Mouse (Mus musculus) forebrain, embryonic 11.5 days (tissue): ENCODE results near the gene C530025M09Rik. TPM values are rescaled to one million over a fixed set of nuclear protein-coding genes. Genes with fewer than 3 reads are reported as not detected.

ENCODE experiments used
- ATAC-seq: fragments of 200-750 bp; cut with Nextera tagmentation; replicated peaks from 2 replicates; pipeline ENCODE4 v1.8.0; 2017; ENCODE audit warnings: moderate TSS enrichment; ENCODE audit not compliant: low FRiP score
- DNase-seq: peaks from one replicate; pipeline ENCODE4 v3.0.0-alpha.2; 2017; ENCODE audit warnings: low spot score
- H3K27ac ChIP-seq: fragments of 300-500 bp; sonication (generic); 2 replicates; pipeline ENCODE4 v1.5.1; 2014; ENCODE audit warnings: low read depth, low read length
- H3K27me3 ChIP-seq: fragments of 300-500 bp; sonication (generic); 2 replicates; pipeline ENCODE4 v1.6.1; 2014; ENCODE audit warnings: mild to moderate bottlenecking, low read length, mixed read lengths; ENCODE audit not compliant: control insufficient read depth, insufficient read depth
- H3K36me3 ChIP-seq: fragments of 300-500 bp; sonication (generic); 2 replicates; pipeline ENCODE4 v1.6.1; 2014; ENCODE audit warnings: mild to moderate bottlenecking, low read length, moderate library complexity, mixed read lengths; ENCODE audit not compliant: control insufficient read depth, insufficient read depth
- H3K4me1 ChIP-seq: fragments of 300-500 bp; sonication (generic); replicated peaks from 2 replicates; pipeline ENCODE4 v1.6.1; 2014; ENCODE audit warnings: low read length, mixed read lengths; ENCODE audit not compliant: control insufficient read depth, insufficient read depth
- H3K4me2 ChIP-seq: fragments of 300-500 bp; sonication (generic); 2 replicates; pipeline ENCODE4 v1.6.1; 2014; ENCODE audit warnings: low read depth, mild to moderate bottlenecking, low read length, moderate library complexity, mixed read lengths; ENCODE audit not compliant: severe bottlenecking
- H3K4me3 ChIP-seq: fragments of 300-500 bp; sonication (generic); 2 replicates; pipeline ENCODE4 v1.5.1; 2014; ENCODE audit warnings: low read depth, low read length
- H3K9ac ChIP-seq: fragments of 300-500 bp; sonication (generic); 2 replicates; pipeline ENCODE4 v1.6.1; 2014; ENCODE audit warnings: low read length
- H3K9me3 ChIP-seq: fragments of 300-500 bp; sonication (generic); 2 replicates; pipeline ENCODE4 v1.6.1; 2016; ENCODE audit warnings: low read length, mixed read lengths; ENCODE audit not compliant: control insufficient read depth
- WGBS: fragments of 180-500 bp; shearing (Covaris S2); extraction: QIAGEN DNeasy Blood & Tissue Kit; methylation state at CpG from one replicate; pipeline ENCODE4 v1.1.7; 2014; 5-methylcytosine and 5-hydroxymethylcytosine counted together
- polyA plus RNA-seq: library from polyadenylated mRNA; unstranded; fragments of >200 nt; fragmentation: Nextera tagmentation; extraction: Ambion mirVana; gene quantifications from 2 replicates; pipeline ENCODE4 v1.2.1, GENCODE M21; 2014

C530025M09Rik gene
- polyA plus RNA-seq, 1 experiment from 2014 or later: not detected

- no peak overlapping the region for H3K9ac ChIP-seq
- ATAC-seq: no peak
- WGBS: 82% methylated on average over 2 of the region's 2 CpGs
- no peak for DNase-seq
- no peak overlapping the region for H3K27ac ChIP-seq
- no peaks in the 10 kb centered on the region for H3K9me3 ChIP-seq
- H3K4me3 ChIP-seq: no peak overlapping the region
- H3K4me2 ChIP-seq: no peak overlapping the region
- H3K36me3 ChIP-seq: no peaks in the 10 kb centered on the region
- H3K4me1 ChIP-seq: no peaks in the 10 kb centered on the region
- H3K27me3 ChIP-seq: no peaks in the 10 kb centered on the region
Measured at GRCm38 (mm10) chr2:149844575-149844974, 13.6 kb upstream of the C530025M09Rik start.

- no peak overlapping the region for H3K27ac ChIP-seq
- H3K9ac ChIP-seq: no peak overlapping the region
- 98% methylated on average over 2 of the region's 2 CpGs for WGBS
- no peaks in the 10 kb centered on the region for H3K36me3 ChIP-seq
- no peak overlapping the region for H3K4me2 ChIP-seq
- DNase-seq: no peak
- H3K4me1 ChIP-seq: no peaks in the 10 kb centered on the region
- no peaks in the 10 kb centered on the region for H3K9me3 ChIP-seq
- ATAC-seq: no peak
- H3K27me3 ChIP-seq: no peaks in the 10 kb centered on the region
- no peak overlapping the region for H3K4me3 ChIP-seq
Measured at GRCm38 (mm10) chr2:149839666-149840065, 8.7 kb upstream of the C530025M09Rik start.

GRCm38 (mm10) chr2:149836471-149837135 is 5.6 kb upstream of the C530025M09Rik start:
- Histone ChIP-seq H3K4me3 (no peak overlapping the region), H3K4me1 (no peaks in the 10 kb centered on the region), H3K9me3 (no peaks in the 10 kb centered on the region), H3K27me3 (peaks cover 9% of the 10 kb centered on the region; the same call in 1 of the 2 replicates), H3K36me3 (no peaks in the 10 kb centered on the region), H3K4me2 (no peak overlapping the region), H3K27ac (no peak overlapping the region), H3K9ac (no peak overlapping the region)
- DNase-seq (no peak), ATAC-seq (no peak)
- 89% methylated on average over 2 of the region's 2 CpGs for WGBS

GRCm38 (mm10) chr2:149835091-149835490 is 4.1 kb upstream of the C530025M09Rik start:
- ATAC-seq (no peak), DNase-seq (no peak)
- H3K4me2 ChIP-seq: no peak overlapping the region
- 80% methylated on average over 1 of the region's 1 CpGs for WGBS
- H3K9me3 ChIP-seq: no peaks in the 10 kb centered on the region
- H3K27ac ChIP-seq: no peak overlapping the region
- H3K4me1 ChIP-seq: peaks cover 5% of the 10 kb centered on the region; the same call in 1 of the 2 replicates
- H3K9ac ChIP-seq: no peak overlapping the region
- H3K36me3 ChIP-seq: no peaks in the 10 kb centered on the region
- H3K27me3 ChIP-seq: peaks cover 19% of the 10 kb centered on the region
- H3K4me3 ChIP-seq: no peak overlapping the region

- H3K4me1 ChIP-seq: peaks cover 7% of the 10 kb centered on the region; the same call in 1 of the 2 replicates
- no peaks in the 10 kb centered on the region for H3K9me3 ChIP-seq
- WGBS: 2% methylated on average over 5 of the region's 5 CpGs
- peak overlapping the region; percentile 74 for H3K4me2 ChIP-seq
- ATAC-seq (no peak), DNase-seq (no peak)
- peaks cover 24% of the 10 kb centered on the region for H3K27me3 ChIP-seq
- H3K4me3 ChIP-seq: peak overlapping the region; percentile 55
- no peak overlapping the region for H3K9ac ChIP-seq
- no peak overlapping the region for H3K27ac ChIP-seq
- H3K36me3 ChIP-seq: no peaks in the 10 kb centered on the region
Measured at GRCm38 (mm10) chr2:149832301-149832700, 1.3 kb upstream of the C530025M09Rik start.

GRCm38 (mm10) chr2:149831459-149832245 is 639 bp upstream of the C530025M09Rik start:
- ATAC-seq (peak; percentile 20; the same call in 1 of the 2 replicates), DNase-seq (peak; percentile 52)
- Histone ChIP-seq H3K4me3 (peak overlapping the region; percentile 55), H3K9ac (peak overlapping the region; percentile 64), H3K36me3 (no peaks in the 10 kb centered on the region), H3K27me3 (peaks cover 24% of the 10 kb centered on the region), H3K4me2 (peak overlapping the region; percentile 74), H3K4me1 (peaks cover 7% of the 10 kb centered on the region; the same call in 1 of the 2 replicates), H3K9me3 (no peaks in the 10 kb centered on the region), H3K27ac (no peak overlapping the region)
- 2% methylated on average over 29 of the region's 29 CpGs for WGBS

- Histone ChIP-seq H3K36me3 (no peaks in the 10 kb centered on the region), H3K4me1 (peaks cover 7% of the 10 kb centered on the region; the same call in 1 of the 2 replicates), H3K27ac (no peak overlapping the region), H3K9me3 (no peaks in the 10 kb centered on the region), H3K4me3 (peak overlapping the region; percentile 55), H3K4me2 (peak overlapping the region; percentile 74), H3K9ac (peak overlapping the region; percentile 64), H3K27me3 (peaks cover 24% of the 10 kb centered on the region)
- DNase-seq (peak; percentile 64), ATAC-seq (peak; percentile 51)
- 1% methylated on average over 26 of the region's 26 CpGs for WGBS
Measured at GRCm38 (mm10) chr2:149829955-149830535, 968 bp downstream of the C530025M09Rik start.

- 81% methylated on average over 2 of the region's 2 CpGs for WGBS
- H3K36me3 ChIP-seq: no peaks in the 10 kb centered on the region
- H3K9ac ChIP-seq: peak within 1 kb of the TSS; percentile 64
- peak within 1 kb of the TSS; percentile 55 for H3K4me3 ChIP-seq
- H3K4me2 ChIP-seq: peak within 1 kb of the TSS; percentile 74
- peaks cover 24% of the 10 kb centered on the region for H3K27me3 ChIP-seq
- no peaks in the 10 kb centered on the region for H3K9me3 ChIP-seq
- H3K4me1 ChIP-seq: peaks cover 7% of the 10 kb centered on the region; the same call in 1 of the 2 replicates
- DNase-seq (no peak), ATAC-seq (no peak)
- no peak within 1 kb of the TSS for H3K27ac ChIP-seq
Measured at GRCm38 (mm10) chr2:149828911-149829310, 2.1 kb downstream of the C530025M09Rik start, which contains the start of gene Syndig1. Gene Syndig1 (plus strand): TSS chr2:149829211.
